Mouse (Mus musculus): ENCODE data around the gene Galnt7. TPM values are rescaled to one million over a fixed set of nuclear protein-coding genes. Genes with fewer than 3 reads are reported as not detected.

Galnt7 gene
- total and polyA plus RNA-seq, 3 experiments: 11.1 to 138 (median 18.5) TPM

DNA sequence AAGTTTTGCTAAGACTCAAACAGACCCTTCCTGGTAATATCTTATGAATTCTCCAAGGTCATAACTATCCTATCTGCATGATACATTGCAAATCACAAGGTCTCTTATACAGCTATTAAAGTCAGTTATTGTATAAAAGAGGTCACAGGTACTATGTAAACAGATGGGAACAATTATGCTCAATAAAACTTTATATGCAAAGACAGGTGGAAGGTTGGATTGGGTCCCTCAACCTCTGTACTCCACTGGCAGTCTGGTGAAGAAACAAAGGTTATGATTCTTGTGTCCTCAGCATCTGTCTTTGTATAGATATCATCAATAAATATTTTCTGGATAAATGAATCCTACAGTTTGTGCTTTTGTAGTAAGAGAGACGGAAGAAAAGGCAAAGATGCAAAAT is 64.2 kb downstream of the Galnt7 start:
- no peak for DNase-seq (ENCODE audit: low read depth, low spot score)
- 0 out of 2 replicates have a peak, but pooled peaks cover 1% of the 10 kb centered on the region for H3K79me2 ChIP-seq (ENCODE audit: control insufficient read depth, insufficient read depth, low read length, poor library complexity)
- H3K27me3 ChIP-seq (ENCODE audit: control insufficient read depth in 1 of 2, insufficient read depth in 2 of 2, low read length in 2 of 2): no peaks in the 10 kb centered on the region
- H3K36me3 ChIP-seq (ENCODE audit: control insufficient read depth in 1 of 2, insufficient read depth in 2 of 2, low read length in 2 of 2): peaks cover 0 to 24% of the 10 kb centered on the region in 2 experiments; a peak in 2 of 4 replicates
- H3K9me3 ChIP-seq (replicated peaks; ENCODE audit: insufficient read depth, low read length): no peaks in the 10 kb centered on the region
- TF ChIP-seq ZNF384 (IDR thresholded peaks at IDR 0.05; ENCODE audit: low read depth, low read length): no peak
- H3K4me3 ChIP-seq (ENCODE audit: control insufficient read depth in 1 of 2, insufficient read depth in 1 of 2, low read depth in 2 of 2, low read length in 2 of 2): no peak overlapping the region
- no peak overlapping the region for H3K27ac ChIP-seq (ENCODE audit: control insufficient read depth, low read depth, low read length)
- H3K9ac ChIP-seq (ENCODE audit: control insufficient read depth, low read depth, low read length, poor library complexity, severe bottlenecking): no peak overlapping the region
- peaks cover 15 to 25% of the 10 kb centered on the region in 2 experiments for H3K4me1 ChIP-seq (ENCODE audit: control insufficient read depth in 1 of 2, insufficient read depth in 2 of 2, low read length in 2 of 2)

- Histone ChIP-seq H3K36me3 (ENCODE audit: control insufficient read depth in 1 of 2, insufficient read depth in 2 of 2, low read length in 2 of 2) (peaks cover 0 to 19% of the 10 kb centered on the region in 2 experiments; a peak in 2 of 4 replicates), H3K79me2 (ENCODE audit: control insufficient read depth, insufficient read depth, low read length, poor library complexity) (no peaks in the 10 kb centered on the region), H3K4me1 (ENCODE audit: control insufficient read depth in 1 of 2, insufficient read depth in 2 of 2, low read length in 2 of 2) (peaks cover 10 to 19% of the 10 kb centered on the region in 2 experiments), H3K27me3 (ENCODE audit: control insufficient read depth in 1 of 2, insufficient read depth in 2 of 2, low read length in 2 of 2) (no peaks in the 10 kb centered on the region), H3K27ac (ENCODE audit: control insufficient read depth, low read depth, low read length) (no peak overlapping the region), H3K9me3 (replicated peaks; ENCODE audit: insufficient read depth, low read length) (no peaks in the 10 kb centered on the region), H3K9ac (ENCODE audit: control insufficient read depth, low read depth, low read length, poor library complexity, severe bottlenecking) (no peak overlapping the region), H3K4me3 (ENCODE audit: control insufficient read depth in 1 of 2, insufficient read depth in 1 of 2, low read depth in 2 of 2, low read length in 2 of 2) (no peak overlapping the region)
- TF ChIP-seq TBP (IDR thresholded peaks at IDR 0.05; ENCODE audit: low read depth, low read length): no peak
- TF ChIP-seq EP300 (IDR thresholded peaks at IDR 0.05; ENCODE audit: low read depth in 1 of 2, low read length in 2 of 2): no peak
- TF ChIP-seq ETS1 (IDR thresholded peaks at IDR 0.05; ENCODE audit: low read depth, low read length): no peak
- TF ChIP-seq POLR2AphosphoS5 (IDR thresholded peaks at IDR 0.05; ENCODE audit: borderline replicate concordance, low read depth, low read length): no peak
- no peak for DNase-seq (ENCODE audit: low read depth, low spot score)
Measured at GRCm38 (mm10) chr8:57586667-57587066, 66.2 kb downstream of the Galnt7 start.

DNA sequence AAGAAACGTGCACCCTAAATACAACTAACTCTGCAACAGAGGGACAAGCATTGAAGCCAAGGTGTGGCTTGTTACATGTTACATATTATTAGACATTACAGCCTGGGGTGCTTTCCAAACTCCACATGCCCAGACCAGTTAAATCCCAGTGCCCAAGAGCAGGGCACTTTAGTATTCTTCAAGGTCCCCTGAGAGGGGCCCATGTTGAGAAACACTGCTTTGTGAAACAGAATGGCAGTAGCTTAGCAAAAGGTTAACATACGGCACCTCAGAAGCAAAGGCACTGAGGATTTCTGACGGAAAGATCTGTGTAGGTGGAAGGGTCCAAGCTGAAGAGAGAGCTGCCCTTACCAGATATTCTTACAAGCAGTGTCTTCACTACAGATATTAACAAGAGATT is 67.0 kb downstream of the Galnt7 start:
- Histone ChIP-seq H3K27ac (ENCODE audit: control insufficient read depth, low read depth, low read length) (no peak overlapping the region), H3K9ac (ENCODE audit: control insufficient read depth, low read depth, low read length, poor library complexity, severe bottlenecking) (no peak overlapping the region), H3K36me3 (ENCODE audit: control insufficient read depth in 1 of 2, insufficient read depth in 2 of 2, low read length in 2 of 2) (peaks cover 0 to 15% of the 10 kb centered on the region in 2 experiments; a peak in 2 of 4 replicates), H3K79me2 (ENCODE audit: control insufficient read depth, insufficient read depth, low read length, poor library complexity) (no peaks in the 10 kb centered on the region), H3K9me3 (replicated peaks; ENCODE audit: insufficient read depth, low read length) (no peaks in the 10 kb centered on the region), H3K4me1 (ENCODE audit: control insufficient read depth in 1 of 2, insufficient read depth in 2 of 2, low read length in 2 of 2) (peaks cover 10 to 14% of the 10 kb centered on the region in 2 experiments), H3K4me3 (ENCODE audit: control insufficient read depth in 1 of 2, insufficient read depth in 1 of 2, low read depth in 2 of 2, low read length in 2 of 2) (no peak overlapping the region), H3K27me3 (ENCODE audit: control insufficient read depth in 1 of 2, insufficient read depth in 2 of 2, low read length in 2 of 2) (no peaks in the 10 kb centered on the region)
- no peak for DNase-seq (ENCODE audit: low read depth, low spot score)
- no peak for TF ChIP-seq NRF1 (IDR thresholded peaks at IDR 0.05; ENCODE audit: insufficient read depth, low read depth, low read length, poor library complexity, severe bottlenecking)
- no peak for TF ChIP-seq RCOR1 (IDR thresholded peaks at IDR 0.05; ENCODE audit: low read depth, low read length)

GRCm38 (mm10) chr8:57585128-57585442 is 67.7 kb downstream of the Galnt7 start:
- Histone ChIP-seq H3K9ac (ENCODE audit: control insufficient read depth, low read depth, low read length, poor library complexity, severe bottlenecking) (no peak overlapping the region), H3K27me3 (ENCODE audit: control insufficient read depth in 1 of 2, insufficient read depth in 2 of 2, low read length in 2 of 2) (no peaks in the 10 kb centered on the region), H3K79me2 (ENCODE audit: control insufficient read depth, insufficient read depth, low read length, poor library complexity) (no peaks in the 10 kb centered on the region), H3K9me3 (replicated peaks; ENCODE audit: insufficient read depth, low read length) (no peaks in the 10 kb centered on the region), H3K4me1 (ENCODE audit: control insufficient read depth in 1 of 2, insufficient read depth in 2 of 2, low read length in 2 of 2) (peaks cover 5 to 12% of the 10 kb centered on the region in 2 experiments), H3K4me3 (ENCODE audit: control insufficient read depth in 1 of 2, insufficient read depth in 1 of 2, low read depth in 2 of 2, low read length in 2 of 2) (no peak overlapping the region), H3K27ac (ENCODE audit: control insufficient read depth, low read depth, low read length) (no peak overlapping the region), H3K36me3 (ENCODE audit: control insufficient read depth in 1 of 2, insufficient read depth in 2 of 2, low read length in 2 of 2) (peaks cover 0 to 12% of the 10 kb centered on the region in 2 experiments; a peak in 2 of 4 replicates)
- no peak for DNase-seq (ENCODE audit: low read depth, low spot score)
- no peak for TF ChIP-seq ZC3H11A (IDR thresholded peaks at IDR 0.05; ENCODE audit: low read depth, low read length)
- TF ChIP-seq CHD2 (IDR thresholded peaks at IDR 0.05; ENCODE audit: low read length): no peak
- TF ChIP-seq JUND (IDR thresholded peaks at IDR 0.05; ENCODE audit: low read depth, low read length): no peak
- no peak for TF ChIP-seq TBP (IDR thresholded peaks at IDR 0.05; ENCODE audit: low read depth, low read length)
- no peak for TF ChIP-seq BHLHE40 (IDR thresholded peaks at IDR 0.05; ENCODE audit: borderline replicate concordance, low read depth, low read length)
- no peak for TF ChIP-seq USF2 (IDR thresholded peaks at IDR 0.05; ENCODE audit: borderline replicate concordance in 1 of 2, insufficient read depth in 1 of 2, low read depth in 1 of 2, low read length in 2 of 2)
- TF ChIP-seq HCFC1 (IDR thresholded peaks at IDR 0.05; ENCODE audit: low read depth, low read length): no peak
- TF ChIP-seq ZMIZ1 (IDR thresholded peaks at IDR 0.05; ENCODE audit: low read depth, low read length): no peak
- TF ChIP-seq TCF12 (IDR thresholded peaks at IDR 0.05; ENCODE audit: low read depth, low read length): no peak
- no peak for TF ChIP-seq ELF1 (IDR thresholded peaks at IDR 0.05; ENCODE audit: low read depth, low read length)
- TF ChIP-seq POLR2AphosphoS5 (IDR thresholded peaks at IDR 0.05; ENCODE audit: borderline replicate concordance, low read depth, low read length): no peak

Data from MEL (cell line).